Mouse (Mus musculus): ENCODE data around the gene Tctn1.

Tctn1 gene

GRCm38 (mm10) chr5:122249281-122249680 is 15.0 kb downstream of the Tctn1 start:
- DNase-seq (ENCODE audit: extremely low read depth, insufficient read length, low spot score) = no peak

- no peak for DNase-seq (ENCODE audit: extremely low read depth, insufficient read length, low spot score)
Observed at GRCm38 (mm10) chr5:122247934-122248333, 16.3 kb downstream of the Tctn1 start.

GRCm38 (mm10) chr5:122247529-122247928 is 16.7 kb downstream of the Tctn1 start:
- DNase-seq (ENCODE audit: extremely low read depth, insufficient read length, low spot score) = no peak

GRCm38 (mm10) chr5:122246547-122247167 is 17.6 kb downstream of the Tctn1 start:
- no peak for DNase-seq (ENCODE audit: extremely low read depth, insufficient read length, low spot score)

GRCm38 (mm10) chr5:122245186-122245585 is 19.1 kb downstream of the Tctn1 start:
- no peak for DNase-seq (ENCODE audit: extremely low read depth, insufficient read length, low spot score)

GRCm38 (mm10) chr5:122243781-122244523 is 20.3 kb downstream of the Tctn1 start:
- no peak for DNase-seq (ENCODE audit: extremely low read depth, insufficient read length, low spot score)

GRCm38 (mm10) chr5:122242521-122243123 is 21.6 kb downstream of the Tctn1 start:
- no peak for DNase-seq (ENCODE audit: extremely low read depth, insufficient read length, low spot score)

GRCm38 (mm10) chr5:122240989-122241388 is 23.3 kb downstream of the Tctn1 start:
- no peak for DNase-seq (ENCODE audit: extremely low read depth, insufficient read length, low spot score)

- DNase-seq (ENCODE audit: extremely low read depth, insufficient read length, low spot score) = no peak
Observed at GRCm38 (mm10) chr5:122240521-122240920, 23.7 kb downstream of the Tctn1 start.

- no peak for DNase-seq (ENCODE audit: extremely low read depth, insufficient read length, low spot score)
Observed at GRCm38 (mm10) chr5:122239618-122240017, 24.6 kb downstream of the Tctn1 start.

GRCm38 (mm10) chr5:122237200-122237599 is 27.1 kb downstream of the Tctn1 start:
- no peak for DNase-seq (ENCODE audit: extremely low read depth, insufficient read length, low spot score)

GRCm38 (mm10) chr5:122235196-122235836 is 28.9 kb downstream of the Tctn1 start:
- no peak for DNase-seq (ENCODE audit: extremely low read depth, insufficient read length, low spot score)

- DNase-seq (ENCODE audit: extremely low read depth, insufficient read length, low spot score) = no peak
Observed at GRCm38 (mm10) chr5:122234319-122235195, 29.7 kb downstream of the Tctn1 start.

GRCm38 (mm10) chr5:122233695-122234094 is 30.6 kb downstream of the Tctn1 start:
- no peak for DNase-seq (ENCODE audit: extremely low read depth, insufficient read length, low spot score)

- DNase-seq (ENCODE audit: extremely low read depth, insufficient read length, low spot score) = no peak
Observed at GRCm38 (mm10) chr5:122233077-122233581, 31.1 kb downstream of the Tctn1 start.

GRCm38 (mm10) chr5:122232004-122232403 is 32.3 kb downstream of the Tctn1 start:
- DNase-seq (ENCODE audit: extremely low read depth, insufficient read length, low spot score) = no peak

GRCm38 (mm10) chr5:122231431-122231830 is 32.8 kb downstream of the Tctn1 start:
- DNase-seq (ENCODE audit: extremely low read depth, insufficient read length, low spot score) = no peak

GRCm38 (mm10) chr5:122230816-122231215 is 33.4 kb downstream of the Tctn1 start:
- DNase-seq (ENCODE audit: extremely low read depth, insufficient read length, low spot score) = no peak

GRCm38 (mm10) chr5:122228772-122229171 is 35.5 kb downstream of the Tctn1 start:
- DNase-seq (ENCODE audit: extremely low read depth, insufficient read length, low spot score) = no peak

- DNase-seq (ENCODE audit: extremely low read depth, insufficient read length, low spot score) = no peak
Observed at GRCm38 (mm10) chr5:122228271-122228765, 35.9 kb downstream of the Tctn1 start.
